Mouse (Mus musculus): ENCODE data around the gene Atp5k. TPM values are rescaled to one million over a fixed set of nuclear protein-coding genes. Genes with fewer than 3 reads are reported as not detected.
A peak's percentile ranks its signal among the peaks of the same experiment; 100 is the strongest.

The Atp5k gene
- 1,000 to 10,000 TPM in 2 of 4 experiments, 100 to 1,000 TPM in 2; 523 to 1,345 (median 957) TPM for total RNA-seq (2022)

- DNase-seq (ENCODE audit: low spot score), result peak; percentile 92
Measured at GRCm38 (mm10) chr5:108433804-108434587, at the start of gene Atp5k. Atp5k (minus strand) TSS chr5:108434448.

- no peak for DNase-seq (ENCODE audit: low spot score)
Measured at GRCm38 (mm10) chr5:108483006-108483405, 48.8 kb upstream of the Atp5k start.

- DNase-seq (ENCODE audit: low spot score), result no peak
Measured at GRCm38 (mm10) chr5:108475977-108476376, 41.7 kb upstream of the Atp5k start.

GRCm38 (mm10) chr5:108473737-108474136 is 39.5 kb upstream of the Atp5k start:
- DNase-seq (ENCODE audit: low spot score), result no peak

- DNase-seq (ENCODE audit: low spot score), result no peak
Measured at GRCm38 (mm10) chr5:108469617-108470016, 35.4 kb upstream of the Atp5k start.

- no peak for DNase-seq (ENCODE audit: low spot score)
Measured at GRCm38 (mm10) chr5:108466647-108467046, 32.4 kb upstream of the Atp5k start.

- no peak for DNase-seq (ENCODE audit: low spot score)
Measured at GRCm38 (mm10) chr5:108465131-108465891, 31.1 kb upstream of the Atp5k start.

- DNase-seq (ENCODE audit: low spot score), result no peak
Measured at GRCm38 (mm10) chr5:108462446-108462845, 28.2 kb upstream of the Atp5k start.

- DNase-seq (ENCODE audit: low spot score), result peak; percentile 97
Measured at GRCm38 (mm10) chr5:108461082-108462065, 27.1 kb upstream of the Atp5k start, which contains the start of gene Pcgf3. Pcgf3 (plus strand) TSS chr5:108461232.

GRCm38 (mm10) chr5:108460461-108460860 is 26.2 kb upstream of the Atp5k start:
- DNase-seq (ENCODE audit: low spot score), result no peak

GRCm38 (mm10) chr5:108458706-108459105 is 24.5 kb upstream of the Atp5k start:
- no peak for DNase-seq (ENCODE audit: low spot score)

- DNase-seq (ENCODE audit: low spot score), result no peak
Measured at GRCm38 (mm10) chr5:108454094-108454493, 19.8 kb upstream of the Atp5k start.

GRCm38 (mm10) chr5:108452422-108452821 is 18.2 kb upstream of the Atp5k start:
- no peak for DNase-seq (ENCODE audit: low spot score)

- no peak for DNase-seq (ENCODE audit: low spot score)
Measured at GRCm38 (mm10) chr5:108451611-108452010, 17.4 kb upstream of the Atp5k start.

- DNase-seq (ENCODE audit: low spot score), result no peak
Measured at GRCm38 (mm10) chr5:108450837-108451540, 16.7 kb upstream of the Atp5k start.

GRCm38 (mm10) chr5:108448785-108449668 is 14.8 kb upstream of the Atp5k start, which contains the start of gene Mfsd7a:
Mfsd7a (minus strand) TSS chr5:108448891.
- peak; percentile 82 for DNase-seq (ENCODE audit: low spot score)

GRCm38 (mm10) chr5:108447857-108448256 is 13.6 kb upstream of the Atp5k start:
- no peak for DNase-seq (ENCODE audit: low spot score)

- peak; percentile 7 for DNase-seq (ENCODE audit: low spot score)
Measured at GRCm38 (mm10) chr5:108446973-108447372, 12.7 kb upstream of the Atp5k start.

GRCm38 (mm10) chr5:108436101-108436500 is 1.9 kb upstream of the Atp5k start:
- DNase-seq (ENCODE audit: low spot score), result no peak

GRCm38 (mm10) chr5:108431196-108431595 is 3.1 kb downstream of the Atp5k start:
- no peak for DNase-seq (ENCODE audit: low spot score)
